Mouse (Mus musculus) cerebellum, adult 2 months (tissue): ENCODE data around the gene Tcaf1. TPM values are rescaled to one million over a fixed set of nuclear protein-coding genes. Genes with fewer than 3 reads are reported as not detected.

ENCODE experiments used
- DNase-seq, 2 experiments: peaks; one replicate each; pipeline ENCODE4 v3.0.0; 2021
- H3K27ac ChIP-seq: fragments of 200-500 bp; 2 replicates; pipeline ENCODE4 v1.5.1; 2012; ENCODE audit warnings: low read length, control low read depth, inconsistent platforms; ENCODE audit not compliant: insufficient read depth
- H3K27me3 ChIP-seq: fragments of 200-500 bp; 2 replicates; pipeline ENCODE4 v1.6.1; 2012; ENCODE audit warnings: inconsistent platforms, mild to moderate bottlenecking, low read length, moderate library complexity; ENCODE audit not compliant: control insufficient read depth, insufficient read depth
- H3K4me1 ChIP-seq: fragments of 200-500 bp; 2 replicates; pipeline ENCODE4 v1.6.1; 2011; ENCODE audit warnings: low read length; ENCODE audit not compliant: control insufficient read depth, insufficient read depth
- H3K4me3 ChIP-seq: fragments of 200-500 bp; replicated peaks from 2 replicates; pipeline ENCODE3; 2011; ENCODE audit warnings: mild to moderate bottlenecking, low read depth, low read length, control low read depth; ENCODE audit not compliant: insufficient read depth
- CTCF ChIP-seq: fragments of 200-500 bp; IDR thresholded peaks from 2 replicates; pipeline ENCODE4 v1.5.1; 2011; ENCODE audit warnings: low read depth, mild to moderate bottlenecking, control low read depth, low read length, moderate library complexity, borderline replicate concordance; ENCODE audit not compliant: insufficient read depth
- POLR2A ChIP-seq: fragments of 200-500 bp; IDR thresholded peaks from 2 replicates; pipeline ENCODE4 v1.6.1; 2011; ENCODE audit warnings: low read length, control low read depth, borderline replicate concordance; ENCODE audit not compliant: insufficient read depth
- WGBS: fragments of 180-500 bp; shearing (Covaris S2); methylation state at CpG from one replicate; pipeline ENCODE4 v1.1.7; 2018; 5-methylcytosine and 5-hydroxymethylcytosine counted together
- polyA plus RNA-seq: library from polyadenylated mRNA; depleted of rRNA; stranded (reverse); fragments of >200 nt; gene quantifications from 2 replicates; pipeline ENCODE4 v1.2.3, GENCODE M21; 2012; rRNA removed

The Tcaf1 gene
- polyA plus RNA-seq, 1 experiment: 92.9 TPM

DNA sequence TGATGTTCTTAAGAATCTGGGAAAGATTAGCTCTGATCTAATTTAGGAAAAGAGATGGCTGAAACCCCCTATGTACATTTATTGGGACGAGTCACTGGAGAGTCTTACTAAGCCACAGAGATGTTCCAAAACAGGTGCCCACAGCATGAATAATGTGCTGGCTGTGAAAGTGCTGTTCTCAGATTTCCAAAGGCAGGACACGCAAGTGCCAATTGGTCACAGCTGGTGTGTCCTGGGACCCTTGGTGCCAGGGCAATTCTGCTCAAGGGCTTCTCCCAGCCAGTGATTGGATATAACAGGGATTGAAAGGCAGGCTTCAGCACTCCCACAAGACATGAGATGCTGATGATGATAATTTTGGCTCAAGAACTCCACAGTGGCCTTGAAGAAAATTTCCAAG is 48.1 kb downstream of the Tcaf1 start:
- no peak overlapping the region for H3K4me3 ChIP-seq
- H3K27me3 ChIP-seq: no peaks in the 10 kb centered on the region
- no peak for TF ChIP-seq POLR2A
- no peak for TF ChIP-seq CTCF
- no peak for DNase-seq
- no peaks in the 10 kb centered on the region for H3K4me1 ChIP-seq
- 14% methylated on average over 2 of the region's 2 CpGs for WGBS
- H3K27ac ChIP-seq: no peak overlapping the region

DNA sequence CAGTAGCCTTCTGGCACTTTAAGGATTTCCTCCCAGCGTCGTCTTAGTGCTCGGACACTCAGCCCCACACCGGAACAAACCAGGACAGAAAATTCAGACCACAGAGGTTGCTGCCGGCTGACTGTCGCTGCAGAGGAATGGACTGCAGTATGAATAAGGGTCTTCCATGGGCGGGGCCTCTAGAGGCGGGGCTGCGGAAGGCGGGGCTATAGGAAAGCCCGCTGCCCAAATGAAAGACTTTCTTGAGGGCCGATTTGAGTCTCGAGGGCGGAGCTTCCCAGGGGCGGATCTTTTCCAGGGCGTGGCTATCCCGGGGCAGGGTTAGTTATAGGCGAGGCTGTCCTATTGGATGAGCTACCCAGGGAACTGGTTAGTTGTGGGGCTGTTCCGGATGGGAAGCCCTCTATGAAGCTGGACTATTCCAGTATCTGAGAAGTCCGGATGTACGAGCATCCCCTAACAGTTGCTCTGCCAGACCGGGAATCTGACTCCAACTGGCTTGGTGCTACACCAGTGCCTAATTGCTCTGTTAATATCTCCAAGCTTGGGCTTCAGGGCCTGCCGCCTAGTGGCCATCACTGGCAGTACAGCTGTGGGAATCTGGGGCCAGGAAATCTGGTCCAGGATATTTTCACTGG is 64.9 kb downstream of the Tcaf1 start, which contains the start of gene Tcaf2:
Tcaf2 (minus strand) TSS at position 343 of the 638 bp plus-strand sequence.
- no peak for TF ChIP-seq POLR2A
- peak; percentile 83 for TF ChIP-seq CTCF
- Histone ChIP-seq H3K4me1 (no peaks in the 10 kb centered on the region), H3K27me3 (no peaks in the 10 kb centered on the region), H3K4me3 (peak within 1 kb of the TSS; percentile 37), H3K27ac (no peak within 1 kb of the TSS)
- under 1% methylated on average over 23 of the region's 23 CpGs for WGBS
- peak; percentile 67 to 82 for DNase-seq

DNA sequence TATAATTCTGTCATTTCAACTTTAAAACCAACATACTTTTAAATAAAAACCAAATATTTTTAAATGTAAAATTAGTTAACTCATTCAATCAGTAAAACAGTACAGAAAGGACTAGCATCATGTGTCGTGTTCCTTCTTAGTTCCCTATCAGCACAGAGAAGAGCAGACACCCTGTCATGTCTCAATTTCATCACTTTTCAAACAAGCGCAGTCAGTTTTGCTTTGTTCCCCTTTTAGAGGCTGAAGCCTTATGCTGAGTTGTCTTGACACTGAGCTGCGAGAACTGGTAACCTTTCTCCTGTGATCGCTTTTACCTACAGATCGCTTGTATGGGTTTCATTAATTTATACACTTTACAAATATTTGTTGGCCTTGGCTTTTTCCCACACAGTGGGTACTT is 75.5 kb downstream of the Tcaf1 start:
- Histone ChIP-seq H3K27ac (no peak overlapping the region), H3K4me3 (no peak overlapping the region), H3K4me1 (no peaks in the 10 kb centered on the region), H3K27me3 (no peaks in the 10 kb centered on the region)
- TF ChIP-seq CTCF (no peak), POLR2A (no peak)
- 72% methylated on average over 5 of the region's 5 CpGs for WGBS
- DNase-seq: no peak

DNA sequence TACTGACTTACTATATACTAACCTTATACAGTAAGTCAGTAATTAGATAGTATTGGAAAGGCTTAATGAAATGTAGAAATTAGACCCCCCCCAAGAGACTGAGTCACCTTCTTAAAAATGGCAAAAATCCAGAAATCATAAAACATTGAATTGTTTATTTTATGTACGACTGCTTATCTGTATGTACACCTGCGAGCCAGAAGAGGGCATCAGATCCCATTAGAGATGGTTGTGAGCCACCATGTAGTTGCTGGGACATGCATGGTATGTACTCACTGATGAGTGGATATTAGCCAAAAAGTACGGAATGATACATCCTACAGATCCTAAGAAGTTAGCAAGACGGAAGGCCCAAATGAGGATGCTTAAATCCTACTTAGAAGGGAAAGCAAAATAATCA is 78.5 kb downstream of the Tcaf1 start:
- Histone ChIP-seq H3K27ac (no peak overlapping the region), H3K4me1 (no peaks in the 10 kb centered on the region), H3K27me3 (no peaks in the 10 kb centered on the region), H3K4me3 (no peak overlapping the region)
- DNase-seq: no peak
- WGBS: 76% methylated on average over 4 of the region's 4 CpGs
- TF ChIP-seq CTCF: no peak
- no peak for TF ChIP-seq POLR2A

Other genes starting within 250 kb of the Tcaf1 start
- gene Olfr458, start 244.9 kb downstream of the Tcaf1 start, polyA plus RNA-seq: not detected in 2 replicates
- not detected in 2 replicates for gene Olfr457, start 233.8 kb downstream of the Tcaf1 start, polyA plus RNA-seq
- not detected in 2 replicates for gene Olfr456, start 222.9 kb downstream of the Tcaf1 start, polyA plus RNA-seq
- gene Olfr455, start 162.5 kb downstream of the Tcaf1 start, polyA plus RNA-seq: not detected in 2 replicates
- not detected in 2 replicates for gene Tcaf3, start 112.4 kb downstream of the Tcaf1 start, polyA plus RNA-seq
- gene Tcaf2, start 64.8 kb downstream of the Tcaf1 start, polyA plus RNA-seq: 0.55 and 0.87 TPM in 2 replicates
- not detected in 2 replicates for gene Olfr453, start 29.3 kb upstream of the Tcaf1 start, polyA plus RNA-seq
- gene Olfr38, start 46.3 kb upstream of the Tcaf1 start, polyA plus RNA-seq: not detected in 2 replicates
- gene Olfr452, start 75.0 kb upstream of the Tcaf1 start, polyA plus RNA-seq: not detected in 2 replicates
- not detected in 2 replicates for gene Olfr450, start 101.9 kb upstream of the Tcaf1 start, polyA plus RNA-seq
- gene Olfr449, start 124.3 kb upstream of the Tcaf1 start, polyA plus RNA-seq: not detected in 2 replicates
- gene Olfr448, start 180.4 kb upstream of the Tcaf1 start, polyA plus RNA-seq: not detected in 2 replicates
- not detected in 2 replicates for gene Olfr447, start 198.8 kb upstream of the Tcaf1 start, polyA plus RNA-seq
- not detected in 2 replicates for gene Olfr446, start 211.3 kb upstream of the Tcaf1 start, polyA plus RNA-seq
- gene Olfr444, start 239.0 kb upstream of the Tcaf1 start, polyA plus RNA-seq: not detected in 2 replicates